Mouse (Mus musculus) R1 (cell line): Measurements from ENCODE around the gene Olfr819.
"Not testable (repeated sequence)": the region's sequence is repeated elsewhere in the genome, so short reads cannot be mapped to it uniquely, and the experiment has no call there.

Experiments used
- DNase-seq: peaks from one replicate; pipeline ENCODE4 v3.0.0-alpha.2; 2018; ENCODE audit warnings: low read depth, low spot score

The Olfr819 gene

DNA sequence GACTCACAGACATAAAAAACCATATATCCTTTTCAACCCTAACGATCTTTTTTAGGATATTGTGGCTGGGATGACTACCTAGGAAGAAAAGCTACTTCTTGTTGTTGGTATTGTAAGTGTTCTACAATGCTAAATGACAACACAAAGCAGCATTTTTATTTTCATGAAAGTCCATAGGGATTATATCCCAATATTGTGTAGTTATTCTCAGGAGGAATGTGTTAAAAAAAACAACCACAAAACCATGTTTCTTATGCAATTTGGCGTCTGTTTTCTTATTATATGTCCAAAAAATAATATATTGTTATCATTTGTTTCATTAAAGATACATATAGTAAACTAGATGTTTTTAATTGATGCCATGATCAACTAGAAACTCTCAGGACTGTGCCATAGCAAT, at the start of gene Olfr819:
Gene Olfr819, minus strand, starts transcription at position 101 of the 400 bp plus-strand sequence.
- DNase-seq = not testable (repeated sequence)

DNA sequence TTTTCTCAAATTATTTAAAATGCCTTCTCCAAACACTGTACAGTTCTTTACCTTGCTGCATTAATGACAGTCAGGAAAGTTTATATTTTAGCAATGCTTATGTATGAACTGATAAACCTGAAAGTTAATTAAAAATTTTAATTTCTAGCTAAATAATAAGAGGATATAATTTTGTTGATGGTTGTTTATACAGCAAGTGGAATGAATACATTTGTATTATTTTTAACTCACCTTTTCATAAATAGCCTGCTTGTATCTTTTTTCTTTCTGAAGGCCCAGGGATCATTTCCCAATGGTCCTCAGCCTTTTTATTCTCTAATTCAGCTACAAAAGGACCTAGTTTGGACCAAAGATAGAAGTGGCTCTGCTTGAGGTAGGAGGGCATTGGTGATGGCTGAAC, 45.3 kb upstream of the Olfr819 start, which contains the start of gene Olfr820:
Gene Olfr820, plus strand, starts transcription at position 301 of the 400 bp plus-strand sequence.
- DNase-seq = no peak

DNA sequence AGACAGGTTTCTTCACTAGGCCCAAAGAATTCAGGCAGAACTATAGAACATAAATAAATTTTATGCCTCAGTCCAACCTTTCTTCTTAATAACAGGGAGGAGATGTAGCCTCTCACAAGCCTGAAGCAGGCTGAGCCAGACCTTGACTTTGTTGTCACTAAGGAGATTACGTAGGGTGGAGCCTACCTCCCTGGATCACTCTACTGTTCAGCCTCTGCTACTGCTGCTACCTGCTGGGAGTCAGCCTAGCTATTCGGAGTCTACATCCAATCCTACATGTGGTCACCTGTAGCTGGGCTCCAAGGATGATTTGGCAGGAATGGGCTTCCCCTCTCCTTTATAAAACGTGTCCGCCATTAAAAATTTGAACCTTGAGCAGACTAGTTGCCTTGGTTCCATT, 38.3 kb upstream of the Olfr819 start:
- peak; percentile 97 for DNase-seq

DNA sequence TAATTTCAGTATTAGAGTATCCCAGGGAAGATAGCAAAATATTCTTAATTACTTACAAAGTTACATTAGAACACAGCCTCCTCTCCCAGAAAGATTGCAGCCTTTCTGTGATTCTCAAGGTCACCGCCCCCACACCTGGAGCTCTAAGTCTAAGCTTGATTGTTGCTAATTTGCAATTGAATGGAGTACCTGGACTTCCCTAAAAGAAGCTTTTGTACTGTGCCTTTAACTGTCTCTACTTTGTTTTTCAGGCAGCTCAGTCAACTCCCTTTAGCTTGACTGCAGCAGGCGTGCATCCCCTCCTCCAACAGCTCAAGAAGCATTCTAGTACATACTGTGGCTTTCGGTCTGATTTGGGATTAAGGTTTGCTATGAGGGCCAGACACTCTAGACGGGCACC, 37.0 kb upstream of the Olfr819 start:
- peak; percentile 97 for DNase-seq

DNA sequence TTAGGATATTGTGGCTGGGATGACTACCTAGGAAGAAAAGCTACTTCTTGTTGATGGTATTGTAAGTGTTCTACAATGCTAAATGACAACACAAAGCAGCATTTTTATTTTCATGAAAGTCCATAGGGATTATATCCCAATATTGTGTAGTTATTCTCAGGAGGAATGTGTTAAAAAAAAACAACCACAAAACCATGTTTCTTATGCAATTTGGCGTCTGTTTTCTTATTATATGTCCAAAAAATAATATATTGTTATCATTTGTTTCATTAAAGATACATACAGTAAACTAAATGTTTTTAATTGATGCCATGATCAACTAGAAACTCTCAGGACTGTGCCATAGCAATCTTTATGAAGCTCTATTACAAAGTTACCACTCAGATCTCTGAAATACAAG, 17.9 kb upstream of the Olfr819 start, which contains the start of gene Gm10310:
Gene Gm10310, minus strand, starts transcription at position 101 of the 400 bp plus-strand sequence.
- not testable (repeated sequence) for DNase-seq

DNA sequence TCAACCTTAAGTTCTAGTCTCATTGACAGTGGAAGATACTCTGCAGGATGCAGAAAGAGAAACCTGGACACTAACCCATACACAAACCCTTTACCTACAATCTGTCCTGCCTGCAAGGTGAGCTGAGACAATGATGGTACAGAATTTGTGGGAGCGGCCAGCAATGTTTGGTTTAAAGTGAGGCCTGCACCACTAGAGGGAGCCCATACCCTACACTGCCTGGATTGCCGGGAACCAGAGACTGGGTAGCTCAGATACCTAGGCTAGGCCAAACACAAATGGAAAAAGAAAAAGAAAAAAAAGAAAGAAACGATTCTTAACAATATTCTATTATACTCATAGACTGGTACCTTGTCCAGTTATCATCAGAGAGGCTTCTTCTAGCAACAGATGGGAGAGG, 14.8 kb upstream of the Olfr819 start:
- DNase-seq = not testable (repeated sequence)

DNA sequence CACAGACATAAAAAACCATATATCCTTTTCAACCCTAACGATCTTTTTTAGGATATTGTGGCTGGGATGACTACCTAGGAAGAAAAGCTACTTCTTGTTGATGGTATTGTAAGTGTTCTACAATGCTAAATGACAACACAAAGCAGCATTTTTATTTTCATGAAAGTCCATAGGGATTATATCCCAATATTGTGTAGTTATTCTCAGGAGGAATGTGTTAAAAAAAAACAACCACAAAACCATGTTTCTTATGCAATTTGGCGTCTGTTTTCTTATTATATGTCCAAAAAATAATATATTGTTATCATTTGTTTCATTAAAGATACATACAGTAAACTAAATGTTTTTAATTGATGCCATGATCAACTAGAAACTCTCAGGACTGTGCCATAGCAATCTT, 9.0 kb upstream of the Olfr819 start, which contains the start of gene Olfr247:
Gene Olfr247, minus strand, starts transcription at position 101 of the 400 bp plus-strand sequence.
- not testable (repeated sequence) for DNase-seq

DNA sequence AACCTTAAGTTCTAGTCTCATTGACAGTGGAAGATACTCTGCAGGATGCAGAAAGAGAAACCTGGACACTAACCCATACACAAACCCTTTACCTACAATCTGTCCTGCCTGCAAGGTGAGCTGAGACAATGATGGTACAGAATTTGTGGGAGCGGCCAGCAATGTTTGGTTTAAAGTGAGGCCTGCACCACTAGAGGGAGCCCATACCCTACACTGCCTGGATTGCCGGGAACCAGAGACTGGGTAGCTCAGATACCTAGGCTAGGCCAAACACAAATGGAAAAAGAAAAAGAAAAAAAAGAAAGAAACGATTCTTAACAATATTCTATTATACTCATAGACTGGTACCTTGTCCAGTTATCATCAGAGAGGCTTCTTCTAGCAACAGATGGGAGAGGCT, 5.9 kb upstream of the Olfr819 start:
- DNase-seq = not testable (repeated sequence)

DNA sequence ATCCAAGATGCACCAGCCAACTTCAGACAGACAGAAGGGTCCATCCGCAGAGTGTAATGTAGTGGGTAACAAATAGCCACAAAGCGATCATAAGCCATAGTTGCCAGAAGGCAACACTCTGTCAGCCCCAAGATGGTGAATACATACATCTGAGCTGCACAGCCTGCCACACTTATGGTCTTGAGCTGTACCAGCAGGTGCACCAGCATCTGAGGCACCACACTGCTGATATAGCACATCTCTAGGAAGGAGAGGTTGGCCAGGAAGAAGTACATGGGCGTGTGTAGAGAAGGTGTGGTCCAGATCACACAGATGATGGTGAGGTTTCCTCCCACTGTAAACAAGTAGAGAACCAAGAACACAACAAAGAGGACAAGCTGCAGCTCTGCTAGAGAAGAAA, 834 bp downstream of the Olfr819 start:
- not testable (repeated sequence) for DNase-seq

DNA sequence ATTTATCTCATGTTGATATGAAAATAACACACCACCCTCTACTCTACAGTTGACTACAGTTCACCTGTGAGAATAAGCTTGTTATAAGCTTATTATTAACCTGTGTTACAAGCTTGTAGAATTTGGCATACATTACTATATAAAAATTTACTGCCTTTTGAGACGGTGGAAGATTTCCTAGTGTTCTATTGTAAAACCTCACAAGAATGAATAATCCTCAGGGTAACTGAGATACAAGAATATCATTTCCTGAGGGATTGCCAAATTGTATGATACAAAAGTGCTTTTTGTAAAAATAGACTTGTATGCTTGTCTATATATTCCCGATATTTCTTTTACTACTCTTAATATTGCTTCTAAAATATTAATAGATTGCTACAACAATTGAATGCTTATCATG, 18.1 kb downstream of the Olfr819 start, which contains the start of gene Olfr818:
Gene Olfr818, minus strand, starts transcription at position 101 of the 400 bp plus-strand sequence.
- DNase-seq = no peak

DNA sequence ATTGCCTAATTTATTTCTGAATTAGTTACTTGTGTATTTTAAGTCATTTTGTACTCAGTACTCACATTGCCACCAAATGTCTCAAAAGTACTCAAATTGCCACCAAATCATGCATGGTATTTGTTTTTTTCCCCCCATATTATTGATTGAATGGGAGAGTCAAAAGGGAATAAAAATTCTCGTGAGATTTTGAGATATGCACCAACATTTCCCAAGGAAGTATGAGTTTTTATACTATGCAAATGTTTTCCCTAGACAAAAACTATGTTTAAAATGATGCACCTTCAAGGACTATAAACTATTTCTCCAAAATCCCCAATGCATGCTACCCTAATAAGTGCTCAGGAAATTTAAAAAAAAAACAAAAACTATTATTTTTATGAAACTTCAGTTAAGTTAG, 51.6 kb downstream of the Olfr819 start, which contains the start of gene Olfr816:
Gene Olfr816, minus strand, starts transcription at position 101 of the 400 bp plus-strand sequence.
- no peak for DNase-seq
